Mouse (Mus musculus) forebrain, embryonic 16.5 days (tissue): ENCODE measurements at regions not wholly inside any gene's neighbourhood (a gene's known extent, or its start where the extent isn't known, plus 50 kb on each side); places are given as distances from the start of the nearest gene placed in this dataset.
A peak's percentile ranks its signal among the peaks of the same experiment; 100 is the strongest.
"Not testable (repeated sequence)": the region's sequence is repeated elsewhere in the genome, so short reads cannot be mapped to it uniquely, and the experiment has no call there.

ENCODE experiments used
- ATAC-seq: fragments of 200-750 bp; cut with Nextera tagmentation; 2 replicates; pipeline ENCODE4 v1.8.0; 2017; ENCODE audit warnings: mild to moderate bottlenecking, moderate library complexity
- H3K27ac ChIP-seq: fragments of 300-500 bp; sonication (generic); 2 replicates; pipeline ENCODE4 v1.5.1; 2014; ENCODE audit warnings: low read length, control low read depth
- H3K27me3 ChIP-seq: fragments of 300-500 bp; sonication (generic); replicated peaks from 2 replicates; pipeline ENCODE4 v1.6.1; 2014; ENCODE audit warnings: low read length; ENCODE audit not compliant: control insufficient read depth, insufficient read depth
- H3K36me3 ChIP-seq: fragments of 300-500 bp; sonication (generic); 2 replicates; pipeline ENCODE4 v1.6.1; 2014; ENCODE audit not compliant: control insufficient read depth, insufficient read depth
- H3K4me1 ChIP-seq: fragments of 300-500 bp; sonication (generic); replicated peaks from 2 replicates; pipeline ENCODE4 v1.6.1; 2014; ENCODE audit warnings: low read length; ENCODE audit not compliant: control insufficient read depth, insufficient read depth
- H3K4me2 ChIP-seq: fragments of 300-500 bp; sonication (generic); 2 replicates; pipeline ENCODE4 v1.6.1; 2014; ENCODE audit warnings: mild to moderate bottlenecking, low read length, control low read depth
- H3K4me3 ChIP-seq: fragments of 300-500 bp; sonication (generic); replicated peaks from 2 replicates; pipeline ENCODE4 v1.5.1; 2014; ENCODE audit warnings: mild to moderate bottlenecking, low read length, control low read depth
- H3K9ac ChIP-seq: fragments of 300-500 bp; sonication (generic); replicated peaks from 2 replicates; pipeline ENCODE4 v1.6.1; 2014; ENCODE audit warnings: low read depth, low read length, control low read depth
- H3K9me3 ChIP-seq: fragments of 300-500 bp; sonication (generic); 2 replicates; pipeline ENCODE4 v1.6.1; 2016; ENCODE audit warnings: low read length; ENCODE audit not compliant: control insufficient read depth
- WGBS: fragments of 180-500 bp; shearing (Covaris S2); extraction: QIAGEN DNeasy Blood & Tissue Kit; methylation state at CpG from one replicate; pipeline ENCODE4 v1.1.7; 2014; 5-methylcytosine and 5-hydroxymethylcytosine counted together

DNA sequence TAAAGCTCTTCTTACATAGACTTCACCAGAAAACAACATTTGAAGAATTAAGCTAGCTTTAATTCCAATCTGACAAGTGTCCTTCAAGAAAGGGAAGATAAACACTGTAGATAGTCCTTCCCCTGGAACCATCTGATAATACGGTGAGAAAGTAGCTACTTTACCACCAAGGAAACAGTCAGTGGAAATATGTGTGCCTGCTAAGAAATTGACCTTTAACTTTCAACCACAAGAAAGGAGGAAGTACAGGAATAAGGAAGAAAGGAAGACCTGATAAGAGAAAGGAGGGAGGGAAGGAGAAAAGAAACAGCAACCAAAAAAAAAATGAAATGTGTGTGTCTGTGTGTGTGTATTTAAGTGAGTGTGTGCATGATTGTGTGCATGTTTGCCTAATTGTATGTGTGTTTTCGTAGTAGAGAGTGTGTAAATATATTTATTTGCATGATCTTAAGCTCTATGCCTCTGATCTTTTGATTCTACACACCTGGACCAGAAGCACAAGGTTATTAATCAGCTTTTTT is 831.3 kb downstream of the Pla2g4a start:
- Histone ChIP-seq H3K4me1 (no peaks in the 10 kb centered on the region), H3K36me3 (no peaks in the 10 kb centered on the region), H3K27ac (no peak overlapping the region), H3K4me3 (no peak overlapping the region), H3K9ac (no peak overlapping the region), H3K9me3 (no peaks in the 10 kb centered on the region), H3K27me3 (no peaks in the 10 kb centered on the region), H3K4me2 (no peak overlapping the region)
- no peak for ATAC-seq
- WGBS: 86% methylated on average over 2 of the region's 2 CpGs

DNA sequence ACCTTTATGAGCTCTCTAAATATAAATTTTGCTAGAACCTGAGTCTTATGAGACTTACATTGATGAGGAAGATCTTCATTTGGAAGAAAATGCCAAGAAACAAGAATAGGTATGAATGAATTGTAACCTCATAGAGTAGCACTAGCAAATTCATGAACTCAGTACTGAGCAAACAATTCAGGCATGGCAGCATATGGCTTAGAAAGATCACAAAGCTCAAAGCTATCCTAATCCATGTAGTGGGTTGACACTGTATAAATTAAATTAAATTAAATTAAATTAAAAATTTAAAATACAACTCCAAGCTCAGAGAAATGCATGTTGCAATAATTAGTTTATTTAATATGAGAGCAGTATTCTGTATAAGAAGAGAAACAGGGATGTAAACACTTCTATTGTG is 832.0 kb downstream of the Pla2g4a start:
- H3K4me3 ChIP-seq: no peak overlapping the region
- H3K9me3 ChIP-seq: no peaks in the 10 kb centered on the region
- no peak overlapping the region for H3K9ac ChIP-seq
- no peak overlapping the region for H3K4me2 ChIP-seq
- no peak overlapping the region for H3K27ac ChIP-seq
- ATAC-seq: peak; percentile 77
- H3K27me3 ChIP-seq: no peaks in the 10 kb centered on the region
- H3K4me1 ChIP-seq: no peaks in the 10 kb centered on the region
- no peaks in the 10 kb centered on the region for H3K36me3 ChIP-seq

DNA sequence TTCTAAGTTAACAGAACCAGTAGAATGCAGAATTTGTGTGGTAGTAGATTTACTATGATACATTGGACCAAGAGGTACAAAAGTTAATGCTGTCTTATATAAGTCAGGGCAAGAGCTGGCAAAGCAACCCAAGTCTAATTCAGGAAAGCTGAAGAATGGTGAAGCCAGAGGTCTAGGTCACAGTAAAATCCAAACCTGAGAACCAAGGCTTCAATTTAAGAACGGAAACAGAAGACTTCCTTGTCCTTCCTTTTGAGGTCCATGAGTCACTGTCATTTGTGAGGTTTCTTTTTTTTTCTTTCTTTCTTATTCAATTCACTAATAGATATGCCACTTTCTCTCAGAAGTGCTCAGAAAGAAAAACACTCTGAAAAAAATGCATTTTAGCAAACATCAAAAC is 833.4 kb downstream of the Pla2g4a start:
- Histone ChIP-seq H3K27me3 (no peaks in the 10 kb centered on the region), H3K4me1 (no peaks in the 10 kb centered on the region), H3K27ac (no peak overlapping the region), H3K36me3 (no peaks in the 10 kb centered on the region), H3K4me3 (no peak overlapping the region), H3K9ac (no peak overlapping the region), H3K9me3 (no peaks in the 10 kb centered on the region), H3K4me2 (no peak overlapping the region)
- WGBS: 83% methylated on average over 1 of the region's 1 CpGs
- no peak for ATAC-seq

DNA sequence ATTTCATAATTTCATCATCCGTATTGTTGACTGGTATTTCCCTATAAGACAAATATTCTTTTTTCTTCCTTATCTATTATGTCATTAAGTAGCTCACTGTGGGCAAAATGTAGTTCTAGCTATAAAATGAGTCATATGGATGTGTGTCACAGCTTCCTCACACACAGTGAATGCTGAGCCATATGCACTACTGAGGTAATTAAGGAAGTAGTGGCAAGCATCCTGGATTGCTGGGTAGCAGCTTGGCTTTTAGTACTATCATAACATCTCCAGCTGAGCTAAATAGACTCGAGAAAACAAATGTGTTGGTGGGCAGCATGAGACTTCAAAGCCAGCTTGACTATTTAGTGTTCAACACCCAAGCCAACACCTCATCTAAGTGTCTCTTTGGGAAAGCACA is 857.7 kb downstream of the Pla2g4a start:
- 67% methylated on average over 2 of the region's 2 CpGs for WGBS
- H3K4me2 ChIP-seq: no peak overlapping the region
- H3K4me1 ChIP-seq: no peaks in the 10 kb centered on the region
- H3K4me3 ChIP-seq: no peak overlapping the region
- no peaks in the 10 kb centered on the region for H3K27me3 ChIP-seq
- no peak overlapping the region for H3K27ac ChIP-seq
- no peak overlapping the region for H3K9ac ChIP-seq
- ATAC-seq: 0 out of 2 replicates have a peak, but pooled peaks have one; percentile 49
- H3K9me3 ChIP-seq: no peaks in the 10 kb centered on the region
- no peaks in the 10 kb centered on the region for H3K36me3 ChIP-seq

DNA sequence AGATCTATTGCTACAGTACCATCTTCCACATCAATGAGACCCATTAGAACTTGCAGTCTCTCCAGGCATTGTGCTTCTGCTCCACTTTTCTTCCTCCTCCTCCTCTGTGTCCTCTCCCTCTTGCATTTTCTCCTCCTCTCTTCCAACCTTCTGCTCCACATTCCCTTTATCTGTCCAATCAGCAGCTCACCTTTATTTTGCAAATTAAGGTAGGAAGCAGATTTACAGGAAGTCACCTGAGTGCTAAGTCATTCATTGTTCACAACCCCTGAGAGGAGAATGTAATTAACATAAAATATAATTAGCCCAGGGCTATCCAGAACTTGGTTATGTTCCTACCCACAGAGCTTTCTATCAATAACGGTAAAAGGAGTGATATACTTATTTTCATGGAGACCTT is 863.7 kb downstream of the Pla2g4a start:
- Histone ChIP-seq H3K4me2 (no peak overlapping the region), H3K4me3 (no peak overlapping the region)

GRCm38 (mm10) chr1:149074681-149075080 is 886.4 kb downstream of the Pla2g4a start:
- no peak overlapping the region for H3K4me3 ChIP-seq
- H3K9ac ChIP-seq: no peak overlapping the region
- no peaks in the 10 kb centered on the region for H3K27me3 ChIP-seq

More for the DNA sequence above, 863.7 kb downstream of the Pla2g4a start:
- no peak overlapping the region for H3K27ac ChIP-seq
- H3K9ac ChIP-seq: no peak overlapping the region
- WGBS: 81% methylated on average over 1 of the region's 1 CpGs
- ATAC-seq: no peak
- H3K4me1 ChIP-seq: no peaks in the 10 kb centered on the region
- no peaks in the 10 kb centered on the region for H3K36me3 ChIP-seq
- H3K9me3 ChIP-seq: no peaks in the 10 kb centered on the region
- no peaks in the 10 kb centered on the region for H3K27me3 ChIP-seq

GRCm38 (mm10) chr1:149069570-149069969 is 891.5 kb downstream of the Pla2g4a start:
- no peak overlapping the region for H3K4me2 ChIP-seq
- H3K9me3 ChIP-seq: no peaks in the 10 kb centered on the region
- H3K4me3 ChIP-seq: no peak overlapping the region
- no peak for ATAC-seq
- H3K27ac ChIP-seq: no peak overlapping the region
- H3K27me3 ChIP-seq: no peaks in the 10 kb centered on the region
- H3K4me1 ChIP-seq: no peaks in the 10 kb centered on the region
- no peaks in the 10 kb centered on the region for H3K36me3 ChIP-seq
- no peak overlapping the region for H3K9ac ChIP-seq

More at GRCm38 (mm10) chr1:149074681-149075080, 886.4 kb downstream of the Pla2g4a start:
- Histone ChIP-seq H3K27ac (no peak overlapping the region), H3K4me2 (no peak overlapping the region), H3K9me3 (no peaks in the 10 kb centered on the region), H3K36me3 (no peaks in the 10 kb centered on the region), H3K4me1 (no peaks in the 10 kb centered on the region)
- ATAC-seq: no peak
- 87% methylated on average over 1 of the region's 1 CpGs for WGBS

DNA sequence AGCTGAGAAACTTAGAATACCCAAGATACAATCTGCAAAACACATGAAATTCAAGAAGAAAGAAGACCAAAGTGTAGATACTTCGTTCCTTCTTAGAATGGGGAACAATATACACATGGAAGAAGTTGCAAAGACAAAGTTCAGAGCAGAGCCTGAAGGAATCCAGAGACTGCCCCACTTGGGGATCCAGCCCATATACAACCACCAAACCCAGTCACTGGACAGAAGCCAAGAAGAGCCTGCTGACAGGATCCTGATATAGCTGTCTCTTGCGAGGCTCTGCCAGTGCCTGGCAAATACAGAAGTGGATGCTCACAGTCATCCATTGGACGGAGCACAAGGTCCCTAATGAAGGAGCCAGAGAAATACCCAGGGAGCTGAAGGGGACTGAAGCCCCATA is 898.1 kb downstream of the Pla2g4a start:
- H3K27ac ChIP-seq, H3K4me2 ChIP-seq, H3K9me3 ChIP-seq, ATAC-seq, H3K36me3 ChIP-seq, H3K4me3 ChIP-seq, H3K4me1 ChIP-seq, H3K9ac ChIP-seq, H3K27me3 ChIP-seq: not testable (repeated sequence)
- WGBS: 81% methylated on average over 3 of the region's 3 CpGs

DNA sequence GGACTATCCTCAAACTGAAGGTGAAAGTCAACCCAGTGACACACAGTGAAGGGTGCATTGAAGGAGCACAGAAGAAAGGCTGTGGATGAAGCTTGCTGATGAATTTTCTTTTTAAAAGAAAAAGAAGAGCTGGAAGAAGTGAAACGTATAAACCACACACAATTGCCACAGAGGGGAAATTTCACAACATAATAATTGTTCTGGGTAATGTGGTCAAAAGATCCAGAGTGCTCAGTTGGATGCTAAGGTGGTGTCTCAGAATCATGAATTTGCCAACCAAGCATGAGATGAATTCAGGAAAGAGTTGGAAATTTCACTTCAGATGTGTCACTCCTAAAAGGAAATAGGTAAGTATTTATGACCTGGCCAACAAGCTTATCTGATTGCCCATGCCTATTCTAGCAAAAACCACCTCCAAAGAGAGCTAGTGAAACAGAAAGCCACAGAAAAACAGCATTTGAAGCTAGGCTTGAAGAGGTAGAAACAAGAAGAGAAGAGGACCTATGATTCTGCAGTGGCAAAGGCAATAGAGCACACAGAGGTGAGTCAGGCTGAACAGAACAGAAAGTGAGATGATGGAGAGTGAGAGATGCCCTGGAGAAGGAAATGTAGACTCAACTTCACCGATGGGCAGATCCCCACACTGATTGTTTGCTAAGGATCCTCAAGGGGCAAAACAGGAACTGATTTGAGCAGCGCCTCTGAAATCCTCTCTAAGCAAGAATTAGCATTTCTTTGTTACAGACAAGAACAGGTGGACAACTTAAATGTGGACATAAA is 922.7 kb downstream of the Pla2g4a start:
- Histone ChIP-seq H3K36me3 (no peaks in the 10 kb centered on the region), H3K4me1 (no peaks in the 10 kb centered on the region), H3K4me2 (no peak overlapping the region), H3K4me3 (no peak overlapping the region), H3K27me3 (no peaks in the 10 kb centered on the region), H3K9ac (no peak overlapping the region), H3K27ac (no peak overlapping the region), H3K9me3 (no peaks in the 10 kb centered on the region)
- ATAC-seq: no peak
- WGBS: 87% methylated on average over 3 of the region's 3 CpGs

DNA sequence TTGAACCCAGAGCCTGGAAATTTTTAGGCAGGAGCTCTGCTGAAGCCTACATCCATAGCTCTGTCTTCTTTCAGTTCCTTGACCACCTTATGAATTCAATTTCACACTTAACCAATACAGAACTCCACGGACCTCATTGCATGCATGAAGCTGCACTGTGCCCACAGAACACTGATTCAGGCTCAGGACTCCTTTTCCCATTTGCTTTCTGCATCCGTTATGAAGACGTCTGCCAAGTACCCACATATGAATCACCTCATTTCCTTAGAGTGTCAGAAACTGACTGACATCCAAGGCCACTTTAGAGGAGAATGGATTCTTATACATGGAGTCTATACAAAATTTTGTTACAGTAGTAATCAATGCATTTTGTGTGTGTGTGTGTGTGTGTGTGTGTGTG is 932.8 kb downstream of the Pla2g4a start:
- Histone ChIP-seq H3K27me3 (no peaks in the 10 kb centered on the region), H3K9ac (no peak overlapping the region), H3K4me2 (no peak overlapping the region), H3K4me1 (no peaks in the 10 kb centered on the region), H3K4me3 (no peak overlapping the region), H3K27ac (no peak overlapping the region), H3K36me3 (no peaks in the 10 kb centered on the region), H3K9me3 (no peaks in the 10 kb centered on the region)
- 78% methylated on average over 3 of the region's 3 CpGs for WGBS
- ATAC-seq: no peak
